Mouse (Mus musculus) heart, postnatal 14 days (tissue): Measurements from ENCODE around the gene Mitd1. TPM values are rescaled to one million over a fixed set of nuclear protein-coding genes. Genes with fewer than 3 reads are reported as not detected.

Experiments
- DNase-seq, 2 experiments: peaks; one replicate each; pipeline ENCODE4 v3.0.0; 2021 to 2022
- intact Hi-C: fragments of 180-260 bp; cut with DNase I; formaldehyde crosslinking; loops from one replicate; pipeline ENCODE4 v1.15.1; 2025
- total RNA-seq, 2 experiments: library from RNA; stranded (reverse); gene quantifications; 2 replicates each; pipeline ENCODE4 v1.2.3; 2021

The Mitd1 gene
- total RNA-seq, 2 experiments from 2014 or later, result 5.0 to 5.6 TPM

- no peak for DNase-seq
- intact Hi-C loops, result loop anchor here (10.0 kb wide), 2 partner anchors 425 to 1665 kb away; partner anchors contain the start of gene Cnot11
Observed at GRCm38 (mm10) chr1:37869362-37869761, 20.8 kb downstream of the Mitd1 start.

GRCm38 (mm10) chr1:37868640-37869039 is 21.6 kb downstream of the Mitd1 start:
- intact Hi-C loops, result loop anchor here (10.0 kb wide), 2 partner anchors 424 to 1666 kb away; partner anchors contain the start of gene Cnot11
- DNase-seq, result no peak

GRCm38 (mm10) chr1:37867684-37868322 is 22.4 kb downstream of the Mitd1 start:
- intact Hi-C loops, result loop anchor here (2.0 to 10.0 kb wide), 3 partner anchors 189 to 1667 kb away; partner anchors contain the start of gene Cnot11
- no peak for DNase-seq

GRCm38 (mm10) chr1:37867056-37867455 is 23.2 kb downstream of the Mitd1 start:
- DNase-seq, result peak; percentile 37 to 54
- intact Hi-C loops, result loop anchor here (2.0 to 10.0 kb wide), 3 partner anchors 188 to 1668 kb away; partner anchors contain the start of gene Cnot11

GRCm38 (mm10) chr1:37866286-37866685 is 23.9 kb downstream of the Mitd1 start, which contains the start of gene Tsga10:
TSS of gene Tsga10 (minus strand) at chr1:37866429.
- DNase-seq, result no peak
- intact Hi-C loops, result loop anchor here (2.0 to 10.0 kb wide), 3 partner anchors 187 to 1669 kb away; partner anchors contain the start of gene Cnot11

GRCm38 (mm10) chr1:37865401-37866215 is 24.6 kb downstream of the Mitd1 start:
- no peak for DNase-seq
- intact Hi-C loops, result loop anchor here (2.0 to 10.0 kb wide), 3 partner anchors 187 to 1669 kb away; partner anchors contain the start of gene Cnot11

GRCm38 (mm10) chr1:37864511-37865400 is 25.5 kb downstream of the Mitd1 start:
- peak; percentile 100 for DNase-seq
- intact Hi-C loops, result loop anchor here (10.0 kb wide), 2 partner anchors 420 to 1670 kb away; partner anchors contain the start of gene Cnot11

GRCm38 (mm10) chr1:37850696-37851095 is 39.5 kb downstream of the Mitd1 start:
- DNase-seq, result no peak
- intact Hi-C loops, result no loop called here

- intact Hi-C loops, result no loop called here
- DNase-seq, result no peak
Observed at GRCm38 (mm10) chr1:37846878-37847277, 43.3 kb downstream of the Mitd1 start.

- intact Hi-C loops, result no loop called here
- no peak for DNase-seq
Observed at GRCm38 (mm10) chr1:37831681-37832080, 58.5 kb downstream of the Mitd1 start.

Other genes with a start within 250 kb of the Mitd1 start
- 1 to 10 TPM; 1.1 to 1.3 TPM for gene 2010300C02Rik, start 170.3 kb downstream of the Mitd1 start, total RNA-seq
- gene Tsga10, start 24.0 kb downstream of the Mitd1 start, total RNA-seq, result 1 to 10 TPM; 3.5 to 3.8 TPM
- 10 to 100 TPM in 1 of 2 experiments, 1 to 10 TPM in 1; 8.9 to 11.4 TPM for gene Lipt1, start 18.7 kb downstream of the Mitd1 start, total RNA-seq
- 100 to 1,000 TPM; 311 to 329 TPM for gene Mrpl30, start 66 bp upstream of the Mitd1 start, total RNA-seq
- gene Lyg2, start 26.1 kb upstream of the Mitd1 start, total RNA-seq, result not detected
- not detected for gene Lyg1, start 67.3 kb upstream of the Mitd1 start, total RNA-seq
- 10 to 100 TPM; 51.4 to 52.1 TPM for gene Txndc9, start 107.5 kb upstream of the Mitd1 start, total RNA-seq
- gene Eif5b, start 107.6 kb upstream of the Mitd1 start, total RNA-seq, result 10 to 100 TPM; 31.6 to 36.5 TPM
- 10 to 100 TPM; 16.2 to 19.9 TPM for gene Rev1, start 239.4 kb upstream of the Mitd1 start, total RNA-seq